Mouse (Mus musculus) urinary bladder, postnatal 0 days (tissue): ENCODE results near the gene Gm11562. TPM values are rescaled to one million over a fixed set of nuclear protein-coding genes. Genes with fewer than 3 reads are reported as not detected.

Source experiments
- polyA plus RNA-seq: library from polyadenylated mRNA; unstranded; fragments of >200 nt; fragmentation: Nextera tagmentation; extraction: Ambion mirVana; gene quantifications from 2 replicates; pipeline ENCODE4 v1.2.1, GENCODE M21; 2015

The Gm11562 gene
- polyA plus RNA-seq = not detected in 2 replicates

GRCm38 (mm10) chr11:99620335-99620734 is at the start of gene Gm11562:
Gm11562 (minus strand) TSS chr11:99620435.

GRCm38 (mm10) chr11:99665860-99666259 is 45.6 kb upstream of the Gm11562 start, which contains the start of gene Krtap4-6:
Krtap4-6 (minus strand) TSS chr11:99665960.

GRCm38 (mm10) chr11:99658467-99659010 is 38.3 kb upstream of the Gm11562 start, which contains the start of gene Gm11563:
Gm11563 (minus strand) TSS chr11:99658960.

GRCm38 (mm10) chr11:99650136-99650535 is 29.9 kb upstream of the Gm11562 start, which contains the start of gene Gm11555:
Gm11555 (minus strand) TSS chr11:99650236.

GRCm38 (mm10) chr11:99643635-99644139 is 23.5 kb upstream of the Gm11562 start, which contains the start of gene Krtap4-7:
Krtap4-7 (minus strand) TSS chr11:99644089.

GRCm38 (mm10) chr11:99634653-99635134 is 14.5 kb upstream of the Gm11562 start, which contains the start of gene Krtap4-2:
Krtap4-2 (minus strand) TSS chr11:99635084.

GRCm38 (mm10) chr11:99628138-99628537 is 7.9 kb upstream of the Gm11562 start, which contains the start of gene Krtap4-1:
Krtap4-1 (minus strand) TSS chr11:99628238.

GRCm38 (mm10) chr11:99614796-99615363 is 5.4 kb downstream of the Gm11562 start, which contains the start of gene Krtap2-4:
Krtap2-4 (minus strand) TSS chr11:99614846.

GRCm38 (mm10) chr11:99610089-99610488 is 10.1 kb downstream of the Gm11562 start, which contains the start of gene Gm11937:
Gm11937 (minus strand) TSS chr11:99610189.

GRCm38 (mm10) chr11:99603208-99603607 is 17.0 kb downstream of the Gm11562 start, which contains the start of gene Gm11938:
Gm11938 (minus strand) TSS chr11:99603308.

GRCm38 (mm10) chr11:99597742-99598141 is 22.5 kb downstream of the Gm11562 start, which contains the start of gene Krtap9-3:
Krtap9-3 (minus strand) TSS chr11:99598105.

GRCm38 (mm10) chr11:99590981-99591380 is 29.3 kb downstream of the Gm11562 start, which contains the start of gene Krtap1-3:
Krtap1-3 (minus strand) TSS chr11:99591339.

GRCm38 (mm10) chr11:99583245-99583704 is 37.0 kb downstream of the Gm11562 start, which contains the start of gene Krtap1-4:
Krtap1-4 (minus strand) TSS chr11:99583654.

GRCm38 (mm10) chr11:99580636-99581035 is 39.6 kb downstream of the Gm11562 start, which contains the start of gene Krtap1-5:
Krtap1-5 (minus strand) TSS chr11:99581016.

Other genes starting within 250 kb of the Gm11562 start
- gene Krt28, start 245.5 kb downstream of the Gm11562 start, polyA plus RNA-seq = 0.10 TPM in 1 of 2 replicates, not detected in the other
- 13.5 and 14.5 TPM in 2 replicates for gene Krt10, start 231.1 kb downstream of the Gm11562 start, polyA plus RNA-seq
- not detected in 2 replicates for gene Krt12, start 198.2 kb downstream of the Gm11562 start, polyA plus RNA-seq
- 71.7 and 82.2 TPM in 2 replicates for gene Krt20, start 182.3 kb downstream of the Gm11562 start, polyA plus RNA-seq
- 2.6 and 3.4 TPM in 2 replicates for gene Krt23, start 127.3 kb downstream of the Gm11562 start, polyA plus RNA-seq
- not detected in 2 replicates for gene Krt39, start 99.1 kb downstream of the Gm11562 start, polyA plus RNA-seq
- not detected in 2 replicates for gene Krt40, start 77.3 kb downstream of the Gm11562 start, polyA plus RNA-seq
- not detected in 2 replicates for gene Krtap3-3, start 69.6 kb downstream of the Gm11562 start, polyA plus RNA-seq
- gene Krtap3-2, start 63.6 kb downstream of the Gm11562 start, polyA plus RNA-seq = not detected in 2 replicates
- gene Gm11939, start 61.0 kb downstream of the Gm11562 start, polyA plus RNA-seq = not detected in 2 replicates
- gene Krtap3-1, start 53.8 kb downstream of the Gm11562 start, polyA plus RNA-seq = not detected in 2 replicates
- gene Krtap1-5, start 39.4 kb downstream of the Gm11562 start, polyA plus RNA-seq = 0.12 TPM in 1 of 2 replicates, not detected in the other
- gene Krtap1-4, start 36.8 kb downstream of the Gm11562 start, polyA plus RNA-seq = not detected in 2 replicates
- not detected in 2 replicates for gene Krtap1-3, start 29.1 kb downstream of the Gm11562 start, polyA plus RNA-seq
- not detected in 2 replicates for gene Krtap9-3, start 22.3 kb downstream of the Gm11562 start, polyA plus RNA-seq
- gene Gm11938, start 17.1 kb downstream of the Gm11562 start, polyA plus RNA-seq = not detected in 2 replicates
- gene Gm11937, start 10.2 kb downstream of the Gm11562 start, polyA plus RNA-seq = not detected in 2 replicates
- not detected in 2 replicates for gene Krtap2-4, start 5.6 kb downstream of the Gm11562 start, polyA plus RNA-seq
- gene Krtap4-1, start 7.8 kb upstream of the Gm11562 start, polyA plus RNA-seq = not detected in 2 replicates
- gene Krtap4-2, start 14.6 kb upstream of the Gm11562 start, polyA plus RNA-seq = not detected in 2 replicates
- not detected in 2 replicates for gene Krtap4-7, start 23.7 kb upstream of the Gm11562 start, polyA plus RNA-seq
- gene Gm11555, start 29.8 kb upstream of the Gm11562 start, polyA plus RNA-seq = not detected in 2 replicates
- gene Gm11563, start 38.5 kb upstream of the Gm11562 start, polyA plus RNA-seq = not detected in 2 replicates
- not detected in 2 replicates for gene Krtap4-6, start 45.5 kb upstream of the Gm11562 start, polyA plus RNA-seq
- not detected in 2 replicates for gene Gm14190, start 70.3 kb upstream of the Gm11562 start, polyA plus RNA-seq
- gene Gm14180, start 113.9 kb upstream of the Gm11562 start, polyA plus RNA-seq = not detected in 2 replicates
- not detected in 2 replicates for gene Gm11595, start 152.5 kb upstream of the Gm11562 start, polyA plus RNA-seq
- not detected in 2 replicates for gene Krtap4-8, start 160.3 kb upstream of the Gm11562 start, polyA plus RNA-seq
- gene Krtap4-9, start 164.8 kb upstream of the Gm11562 start, polyA plus RNA-seq = not detected in 2 replicates
- not detected in 2 replicates for gene Gm11596, start 173.0 kb upstream of the Gm11562 start, polyA plus RNA-seq
- not detected in 2 replicates for gene Gm11569, start 178.5 kb upstream of the Gm11562 start, polyA plus RNA-seq
- not detected in 2 replicates for gene Gm11554, start 184.0 kb upstream of the Gm11562 start, polyA plus RNA-seq
- gene Krtap4-13, start 189.5 kb upstream of the Gm11562 start, polyA plus RNA-seq = not detected in 2 replicates
- gene Gm11564, start 195.2 kb upstream of the Gm11562 start, polyA plus RNA-seq = not detected in 2 replicates
- gene 2300003K06Rik, start 217.6 kb upstream of the Gm11562 start, polyA plus RNA-seq = not detected in 2 replicates
- gene Krtap4-16, start 231.2 kb upstream of the Gm11562 start, polyA plus RNA-seq = not detected in 2 replicates
- gene Gm11568, start 237.5 kb upstream of the Gm11562 start, polyA plus RNA-seq = not detected in 2 replicates
- not detected in 2 replicates for gene Gm11559, start 244.0 kb upstream of the Gm11562 start, polyA plus RNA-seq